Mouse (Mus musculus) kidney, adult 2 months (tissue): ENCODE measurements at regions not wholly inside any gene's neighbourhood (a gene's known extent, or its start where the extent isn't known, plus 50 kb on each side); places are given as distances from the start of the nearest gene placed in this dataset.

Experiments
- DNase-seq: peaks from one replicate; pipeline ENCODE4 v3.0.0; 2021
- H3K27ac ChIP-seq: fragments of 200-500 bp; 2 replicates; pipeline ENCODE4 v1.5.1; 2012; ENCODE audit warnings: low read depth, low read length, control low read depth, inconsistent platforms; ENCODE audit not compliant: insufficient read depth
- H3K27me3 ChIP-seq: fragments of 200-500 bp; replicated peaks from 2 replicates; pipeline ENCODE4 v1.6.1; 2012; ENCODE audit warnings: mild to moderate bottlenecking, moderate library complexity, low read length, inconsistent platforms; ENCODE audit not compliant: control insufficient read depth, insufficient read depth
- H3K36me3 ChIP-seq: fragments of 200-500 bp; 2 replicates; pipeline ENCODE4 v1.6.1; 2012; ENCODE audit warnings: mild to moderate bottlenecking, moderate library complexity, low read length, inconsistent platforms; ENCODE audit not compliant: control insufficient read depth, insufficient read depth
- H3K4me1 ChIP-seq: fragments of 200-500 bp; 2 replicates; pipeline ENCODE4 v1.6.1; 2011; ENCODE audit warnings: low read length; ENCODE audit not compliant: control insufficient read depth, insufficient read depth
- H3K4me3 ChIP-seq: fragments of 200-500 bp; 2 replicates; pipeline ENCODE4 v1.5.1; 2011; ENCODE audit warnings: mild to moderate bottlenecking, low read depth, low read length, control low read depth; ENCODE audit not compliant: insufficient read depth
- CTCF ChIP-seq: fragments of 200-500 bp; conservative IDR thresholded peaks from 2 replicates; pipeline ENCODE4 v1.5.1; 2011; ENCODE audit warnings: low read depth, mild to moderate bottlenecking, control low read depth, low read length, moderate library complexity, mixed read lengths; ENCODE audit not compliant: insufficient read depth, insufficient read length
- POLR2A ChIP-seq: fragments of 200-500 bp; IDR thresholded peaks from one replicate; pipeline ENCODE4 v1.6.1; 2011; ENCODE audit warnings: low read depth, low read length, control low read depth
- WGBS: fragments of 180-500 bp; shearing (Covaris S2); methylation state at CpG from one replicate; pipeline ENCODE4 v1.1.7; 2018; 5-methylcytosine and 5-hydroxymethylcytosine counted together

DNA sequence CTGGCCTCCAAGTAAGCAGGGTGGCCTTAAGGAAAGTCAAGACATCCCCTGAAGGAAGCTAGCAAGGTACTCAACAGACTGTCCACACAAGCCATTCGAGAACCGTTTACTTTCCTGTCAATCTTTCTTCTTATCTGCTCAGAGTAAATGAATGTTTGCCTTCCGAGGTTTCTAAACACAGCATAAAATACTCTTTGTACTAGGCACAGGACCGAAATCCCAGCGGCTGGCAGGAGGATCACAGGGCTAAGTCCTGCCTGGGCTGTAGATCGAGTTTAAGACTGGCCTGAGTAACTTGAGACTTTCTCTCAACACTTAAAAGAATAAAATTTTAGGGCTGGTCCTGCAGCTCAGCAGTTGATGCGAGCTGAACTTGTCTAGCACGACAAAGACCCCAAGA is 175.9 kb downstream of the Bcl2l11 start:
- H3K4me1 ChIP-seq: peaks cover 4% of the 10 kb centered on the region; the same call in 1 of the 2 replicates
- no peak overlapping the region for H3K4me3 ChIP-seq
- whole genome bisulfite sequencing: 54% methylated on average over 8 of the region's 8 CpGs
- H3K27ac ChIP-seq: no peak overlapping the region
- no peaks in the 10 kb centered on the region for H3K27me3 ChIP-seq
- TF ChIP-seq CTCF (no peak), POLR2A (no peak)
- no peak for DNase-seq
- H3K36me3 ChIP-seq: no peaks in the 10 kb centered on the region

DNA sequence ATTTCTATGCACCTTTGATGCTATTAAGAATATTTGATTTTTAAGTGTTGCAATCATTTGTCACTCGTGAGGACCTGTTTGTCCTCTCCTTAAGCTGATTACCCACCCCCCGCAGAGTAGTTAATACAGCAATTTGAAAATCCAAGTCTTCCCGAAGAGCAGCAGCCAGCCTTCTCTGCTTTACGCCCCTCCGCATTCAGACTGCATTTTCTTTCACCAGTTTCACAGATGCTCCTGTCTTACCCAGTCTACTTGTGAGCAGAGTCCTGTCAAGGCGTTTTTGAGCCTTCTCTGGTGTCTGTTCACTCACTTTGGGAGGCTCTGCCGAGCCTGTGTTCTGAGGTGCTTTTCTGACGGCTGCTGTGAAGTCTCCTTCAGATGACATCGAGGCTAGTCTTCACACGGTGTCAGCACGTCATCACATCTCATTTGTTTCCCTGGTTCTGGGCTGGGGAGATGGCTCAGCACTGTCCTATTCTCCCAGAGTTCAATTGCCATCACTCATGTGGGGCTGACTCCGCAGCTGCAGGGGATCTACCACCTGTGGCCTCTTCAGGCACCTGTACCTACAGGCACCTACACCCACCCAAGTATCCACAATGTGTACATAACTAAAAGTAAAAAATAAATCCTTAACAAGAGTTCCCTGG is 178.3 kb downstream of the Bcl2l11 start:
- WGBS: 67% methylated on average over 12 of the region's 12 CpGs
- no peaks in the 10 kb centered on the region for H3K27me3 ChIP-seq
- no peak overlapping the region for H3K4me3 ChIP-seq
- no peak for TF ChIP-seq POLR2A
- no peak for TF ChIP-seq CTCF
- no peak for DNase-seq
- no peak overlapping the region for H3K27ac ChIP-seq
- no peaks in the 10 kb centered on the region for H3K4me1 ChIP-seq
- no peaks in the 10 kb centered on the region for H3K36me3 ChIP-seq

DNA sequence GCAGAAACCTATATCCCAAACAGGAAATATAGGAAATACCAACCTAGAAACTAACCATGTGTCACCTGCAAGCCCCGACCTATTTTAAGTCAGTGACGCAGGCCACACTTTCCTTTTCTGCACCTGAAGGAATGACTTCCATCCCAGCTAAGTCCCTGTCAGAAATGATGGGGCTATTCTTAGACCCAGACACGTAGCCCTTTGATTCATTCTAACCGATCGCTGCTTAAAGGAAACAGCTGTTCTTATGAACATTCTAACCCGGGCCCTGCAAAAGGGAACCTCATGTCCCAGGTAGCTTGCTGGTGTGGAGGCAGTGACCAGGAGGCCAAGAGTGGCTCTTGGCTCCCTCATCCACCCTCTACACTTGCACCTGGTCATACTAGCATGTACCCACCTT is 180.9 kb downstream of the Bcl2l11 start:
- no peak for DNase-seq
- Histone ChIP-seq H3K27ac (no peak overlapping the region), H3K27me3 (no peaks in the 10 kb centered on the region), H3K4me1 (peaks cover 5% of the 10 kb centered on the region; the same call in 1 of the 2 replicates), H3K4me3 (no peak overlapping the region), H3K36me3 (no peaks in the 10 kb centered on the region)
- 74% methylated on average over 6 of the region's 6 CpGs for WGBS
- TF ChIP-seq POLR2A (no peak), CTCF (no peak)

DNA sequence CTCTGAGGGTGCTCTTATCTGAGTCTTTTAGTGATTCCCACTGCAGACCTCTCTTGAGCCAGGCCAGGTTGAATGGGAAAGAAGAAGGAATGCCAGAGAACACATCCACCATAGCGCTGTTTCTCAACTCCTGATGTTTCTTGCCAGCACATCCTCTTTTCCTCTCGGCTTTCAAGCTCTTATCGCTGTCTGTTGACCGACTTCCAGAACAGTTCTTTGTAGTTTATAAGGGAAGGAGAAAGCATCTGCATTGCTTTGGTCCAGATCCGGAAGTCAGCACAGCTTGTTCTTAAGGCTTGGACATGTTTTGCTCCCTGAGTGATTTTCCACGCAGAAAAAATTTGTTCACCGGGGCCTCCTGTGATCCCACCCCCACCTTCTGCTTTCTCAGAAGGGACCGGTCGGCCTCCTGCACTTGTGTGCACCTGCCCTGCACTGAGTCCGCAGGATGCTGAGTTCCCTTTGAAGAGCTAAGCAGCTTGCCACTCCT is 183.7 kb downstream of the Bcl2l11 start:
- Histone ChIP-seq H3K4me1 (peaks cover 15% of the 10 kb centered on the region; the same call in 1 of the 2 replicates), H3K27me3 (no peaks in the 10 kb centered on the region), H3K27ac (no peak overlapping the region), H3K4me3 (no peak overlapping the region), H3K36me3 (no peaks in the 10 kb centered on the region)
- no peak for DNase-seq
- TF ChIP-seq CTCF (no peak), POLR2A (no peak)
- 37% methylated on average over 10 of the region's 10 CpGs for WGBS

DNA sequence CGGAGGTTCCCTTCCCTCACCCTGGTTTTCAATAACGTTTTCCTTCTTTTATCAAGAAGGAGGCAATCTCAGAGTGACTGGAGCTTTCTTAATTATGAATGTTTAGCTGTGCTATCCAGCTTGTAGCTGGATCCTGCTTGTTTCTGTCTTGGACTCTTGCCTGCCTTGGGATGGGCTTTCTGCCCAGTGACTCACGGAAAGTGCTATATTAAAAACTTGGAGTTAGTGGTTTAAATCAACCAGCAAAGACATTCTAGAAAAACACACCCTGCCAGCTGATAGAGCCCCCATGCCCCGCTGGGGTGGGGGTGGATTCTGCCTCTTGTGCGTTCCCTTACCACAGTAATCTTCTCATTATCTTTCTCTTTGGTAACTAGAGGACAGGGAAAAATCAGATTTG is 184.2 kb downstream of the Bcl2l11 start:
- H3K4me3 ChIP-seq: no peak overlapping the region
- H3K4me1 ChIP-seq: peaks cover 15% of the 10 kb centered on the region; the same call in 1 of the 2 replicates
- H3K27ac ChIP-seq: no peak overlapping the region
- no peaks in the 10 kb centered on the region for H3K36me3 ChIP-seq
- WGBS: 17% methylated on average over 5 of the region's 5 CpGs
- peak; percentile 86 for DNase-seq
- TF ChIP-seq POLR2A (no peak), CTCF (no peak)
- H3K27me3 ChIP-seq: no peaks in the 10 kb centered on the region

DNA sequence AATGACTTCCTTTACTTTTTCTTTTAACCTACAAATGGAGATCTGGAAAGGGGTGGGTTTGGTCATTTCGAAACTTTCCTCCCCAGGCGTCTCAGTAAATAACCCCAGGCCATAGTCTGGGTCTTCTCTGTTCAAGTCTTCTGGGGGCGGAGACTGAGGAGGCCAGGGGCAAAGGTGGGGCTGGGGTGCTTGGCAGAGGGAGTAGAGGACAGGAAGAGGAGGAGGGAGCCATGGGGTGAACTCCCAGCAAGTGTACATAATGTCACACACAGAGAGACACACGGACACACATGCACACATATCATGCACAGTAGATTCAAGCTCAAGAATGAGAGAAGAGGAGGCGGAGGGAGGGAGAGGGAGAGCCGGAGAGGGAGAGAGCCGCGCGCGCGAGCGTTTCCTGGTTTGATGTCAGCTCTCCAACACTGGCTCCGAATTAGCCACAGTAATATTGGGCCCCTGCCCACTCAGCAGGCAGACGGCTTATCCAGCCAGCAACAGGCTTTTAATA is 186.3 kb downstream of the Bcl2l11 start:
- peak; percentile 60 for DNase-seq
- H3K27ac ChIP-seq: no peak overlapping the region
- peaks cover 15% of the 10 kb centered on the region; the same call in 1 of the 2 replicates for H3K4me1 ChIP-seq
- H3K27me3 ChIP-seq: no peaks in the 10 kb centered on the region
- no peak overlapping the region for H3K4me3 ChIP-seq
- H3K36me3 ChIP-seq: no peaks in the 10 kb centered on the region
- TF ChIP-seq CTCF: no peak
- TF ChIP-seq POLR2A: no peak
- WGBS: 12% methylated on average over 14 of the region's 14 CpGs
